Mouse (Mus musculus): Measurements from ENCODE around the gene Cep170. TPM values are rescaled to one million over a fixed set of nuclear protein-coding genes. Genes with fewer than 3 reads are reported as not detected.

Gene Cep170
- polyA plus RNA-seq, 1 experiment from 2014 or later, result 7.3 TPM

DNA sequence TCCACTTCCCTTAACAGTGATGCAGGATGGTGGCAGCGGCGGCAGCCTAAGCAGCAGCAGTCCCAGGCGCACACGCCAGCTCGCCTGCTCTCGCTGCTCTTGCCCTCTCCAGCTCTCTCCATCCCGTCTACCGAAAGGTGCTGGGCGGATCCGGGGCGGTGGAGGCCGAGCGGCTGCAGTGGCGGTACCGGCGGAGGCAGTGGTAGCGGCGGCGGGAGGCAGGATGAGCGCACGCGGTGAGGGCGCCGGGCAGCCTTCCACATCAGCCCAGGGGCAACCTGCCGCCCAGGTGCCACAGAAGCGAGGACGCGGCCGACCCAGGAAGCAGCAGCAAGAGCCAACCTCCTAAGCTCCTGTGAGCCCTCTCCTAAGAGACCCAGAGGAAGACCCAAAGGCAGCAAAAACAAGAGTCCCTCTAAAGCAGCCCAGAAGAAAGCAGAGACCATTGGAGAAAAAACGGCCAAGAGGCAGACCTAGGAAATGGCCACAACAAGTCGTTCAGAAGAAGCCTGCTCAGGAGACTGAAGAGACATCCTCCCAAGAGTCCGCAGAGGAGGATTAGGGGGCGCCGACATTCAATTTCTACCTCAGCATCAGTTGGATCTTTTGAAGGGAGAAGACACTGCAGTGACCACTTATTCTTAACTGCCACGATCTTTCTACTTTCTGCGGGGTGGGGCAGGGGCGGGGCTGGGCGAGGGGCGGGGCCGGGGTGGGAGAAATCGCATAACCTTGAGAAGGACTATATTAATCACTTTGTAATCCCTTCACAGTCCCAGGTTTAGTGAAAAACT, 21.8 kb upstream of the Cep170 start:
- no peaks in the 10 kb centered on the region for H3K9me3 ChIP-seq (replicated peaks)
- peak; percentile 62 for ATAC-seq (ENCODE audit: insufficient read depth)
- H3K4me3 ChIP-seq (replicated peaks), result peak overlapping the region; percentile 56
- 0 out of 2 replicates have a peak overlapping the region, but pooled peaks have one; percentile 14 for H3K27ac ChIP-seq (replicated peaks)
- no peaks in the 10 kb centered on the region for H3K36me3 ChIP-seq (replicated peaks)
- 2% methylated on average over 41 of the region's 41 CpGs for WGBS (ENCODE audit: insufficient replicate concordance)
- peaks cover 13% of the 10 kb centered on the region for H3K27me3 ChIP-seq
- H3K9ac ChIP-seq, result peak overlapping the region; percentile 41
- H3K4me1 ChIP-seq (replicated peaks), result peaks cover 21% of the 10 kb centered on the region
- H3K4me2 ChIP-seq, result peak overlapping the region; percentile 84

DNA sequence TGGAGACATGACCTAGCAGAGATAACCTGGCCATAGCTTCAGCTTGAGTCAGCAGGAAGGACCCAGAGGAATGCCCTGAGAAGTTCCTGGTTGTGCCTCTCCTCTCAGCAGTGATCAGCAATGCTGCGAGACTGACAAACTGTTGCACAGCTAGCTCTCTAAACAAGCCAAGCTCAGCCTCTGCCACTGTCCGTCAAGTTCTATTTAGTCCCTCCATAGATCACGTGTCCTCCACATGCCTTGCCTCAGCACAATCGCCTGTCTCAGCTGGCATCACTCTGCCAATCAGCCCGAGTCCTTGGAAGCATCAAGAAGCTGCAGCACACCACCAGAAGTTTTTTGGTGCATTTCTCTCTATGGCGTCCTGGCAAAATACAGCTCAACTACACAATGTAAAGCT, 21.0 kb upstream of the Cep170 start:
- Histone ChIP-seq H3K4me3 (replicated peaks) (peak overlapping the region; percentile 56; the same call in 1 of the 2 replicates), H3K9ac (no peak overlapping the region)
- WGBS (ENCODE audit: insufficient replicate concordance), result 16% methylated on average over 6 of the region's 6 CpGs

DNA sequence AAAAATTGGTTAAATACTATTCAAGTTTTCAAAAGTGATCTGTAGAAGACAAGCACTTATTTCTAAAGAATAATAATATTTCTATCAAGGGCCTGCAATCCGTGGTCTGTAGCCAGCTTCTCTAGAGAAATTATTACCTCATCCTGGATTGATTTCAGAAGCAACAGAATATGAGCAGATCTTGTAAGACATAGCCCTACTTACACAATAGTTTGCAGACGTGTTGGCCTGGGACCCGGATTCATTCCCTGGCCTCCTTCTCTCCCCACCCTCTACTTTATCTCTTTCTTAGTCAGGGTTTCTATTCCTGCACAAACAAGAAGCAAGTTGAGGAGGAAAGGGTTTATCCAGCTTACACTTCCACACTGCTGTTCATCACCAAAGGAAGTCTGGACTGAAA, 20.1 kb upstream of the Cep170 start:
- 23% methylated on average over 3 of the region's 3 CpGs for WGBS (ENCODE audit: insufficient replicate concordance)
- Histone ChIP-seq H3K4me1 (replicated peaks) (peaks cover 24% of the 10 kb centered on the region), H3K4me3 (replicated peaks) (no peak overlapping the region), H3K27ac (replicated peaks) (no peak overlapping the region), H3K36me3 (replicated peaks) (no peaks in the 10 kb centered on the region), H3K4me2 (no peak overlapping the region), H3K9me3 (replicated peaks) (no peaks in the 10 kb centered on the region), H3K9ac (no peak overlapping the region), H3K27me3 (peaks cover 13% of the 10 kb centered on the region)
- no peak for ATAC-seq (ENCODE audit: insufficient read depth)

More for the DNA sequence above, 21.0 kb upstream of the Cep170 start:
- H3K27ac ChIP-seq (replicated peaks), result peak overlapping the region; percentile 14; the same call in 1 of the 2 replicates
- H3K4me2 ChIP-seq, result peak overlapping the region; percentile 84
- H3K36me3 ChIP-seq (replicated peaks), result no peaks in the 10 kb centered on the region
- peaks cover 13% of the 10 kb centered on the region for H3K27me3 ChIP-seq
- H3K4me1 ChIP-seq (replicated peaks), result peaks cover 21% of the 10 kb centered on the region
- no peaks in the 10 kb centered on the region for H3K9me3 ChIP-seq (replicated peaks)
- 0 out of 2 replicates have a peak, but pooled peaks have one; percentile 24 for ATAC-seq (ENCODE audit: insufficient read depth)

DNA sequence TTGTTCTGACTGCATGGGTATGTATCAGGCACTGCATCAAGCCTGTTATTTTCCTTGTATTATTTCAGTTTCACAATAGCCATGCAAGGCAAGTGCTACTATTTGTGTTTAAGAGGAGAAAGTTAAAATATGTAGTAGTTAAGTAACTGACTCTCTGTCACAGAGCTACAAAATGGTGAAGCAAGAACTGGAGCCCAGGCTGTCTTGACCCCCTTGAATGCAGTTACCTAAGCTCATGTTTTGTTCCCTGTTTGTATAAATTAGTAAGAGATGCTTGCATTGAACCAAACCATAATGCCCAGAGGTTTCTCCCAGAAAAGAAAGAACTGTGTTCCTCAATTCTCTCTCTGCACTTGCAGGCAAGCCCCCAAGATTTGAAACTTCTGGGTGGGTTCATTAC, 19.4 kb upstream of the Cep170 start:
- H3K4me1 ChIP-seq (replicated peaks), result peaks cover 24% of the 10 kb centered on the region
- H3K4me2 ChIP-seq, result no peak overlapping the region
- no peak overlapping the region for H3K4me3 ChIP-seq (replicated peaks)
- no peak overlapping the region for H3K27ac ChIP-seq (replicated peaks)
- no peaks in the 10 kb centered on the region for H3K9me3 ChIP-seq (replicated peaks)
- no peak for ATAC-seq (ENCODE audit: insufficient read depth)
- no peaks in the 10 kb centered on the region for H3K36me3 ChIP-seq (replicated peaks)
- peaks cover 13% of the 10 kb centered on the region for H3K27me3 ChIP-seq
- H3K9ac ChIP-seq, result no peak overlapping the region

DNA sequence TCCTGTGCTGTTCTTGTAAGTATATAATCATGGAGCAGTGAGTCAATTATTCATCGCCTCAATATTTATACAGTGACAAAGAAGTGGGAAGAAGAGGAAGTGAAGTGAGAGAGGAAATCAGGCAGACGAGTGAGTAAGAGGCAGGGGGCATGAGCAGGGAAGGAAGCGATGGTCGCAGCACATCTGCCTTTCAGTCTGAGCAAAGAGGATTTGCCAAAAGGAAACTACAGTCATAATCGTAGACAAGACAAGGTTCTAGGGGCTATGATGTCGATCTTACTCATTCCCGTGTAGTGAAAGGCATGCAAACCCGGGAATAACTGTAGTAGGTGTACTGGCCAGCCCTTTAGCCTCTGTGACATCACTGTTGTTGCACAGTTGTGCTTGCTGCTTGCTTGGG, 18.7 kb upstream of the Cep170 start:
- H3K4me2 ChIP-seq, result peak overlapping the region; percentile 23; the same call in 1 of the 2 replicates
- 21% methylated on average over 8 of the region's 8 CpGs for WGBS (ENCODE audit: insufficient replicate concordance)
- H3K9me3 ChIP-seq (replicated peaks), result no peaks in the 10 kb centered on the region

DNA sequence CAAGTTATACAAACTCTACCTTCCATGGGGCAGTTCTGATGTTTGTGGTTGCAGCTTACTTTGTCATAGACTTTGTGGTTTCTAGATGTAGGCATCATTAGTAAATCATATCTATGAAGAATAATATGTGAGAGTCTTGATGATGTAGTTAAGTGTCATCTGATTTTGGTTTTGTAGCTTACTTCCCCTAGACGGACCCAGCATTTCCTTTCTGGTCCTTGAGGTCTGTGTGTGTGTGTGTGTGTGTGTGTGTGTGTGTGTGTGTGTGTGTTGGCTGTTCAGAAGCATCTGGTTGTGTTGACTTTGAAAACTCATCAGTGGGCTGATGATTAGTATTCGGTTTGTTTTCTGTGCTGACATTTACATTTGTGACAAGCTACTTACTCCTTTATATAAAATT, 18.2 kb upstream of the Cep170 start:
- ATAC-seq (ENCODE audit: insufficient read depth), result no peak
- no peak overlapping the region for H3K27ac ChIP-seq (replicated peaks)
- peaks cover 13% of the 10 kb centered on the region for H3K27me3 ChIP-seq
- H3K36me3 ChIP-seq (replicated peaks), result no peaks in the 10 kb centered on the region
- peaks cover 30% of the 10 kb centered on the region for H3K4me1 ChIP-seq (replicated peaks)
- no peak overlapping the region for H3K9ac ChIP-seq
- no peak overlapping the region for H3K4me2 ChIP-seq
- no peak overlapping the region for H3K4me3 ChIP-seq (replicated peaks)
- no peaks in the 10 kb centered on the region for H3K9me3 ChIP-seq (replicated peaks)
- WGBS (ENCODE audit: insufficient replicate concordance), result 39% methylated on average over 2 of the region's 2 CpGs

More for the DNA sequence above, 18.7 kb upstream of the Cep170 start:
- ATAC-seq (ENCODE audit: insufficient read depth), result no peak
- H3K36me3 ChIP-seq (replicated peaks), result no peaks in the 10 kb centered on the region
- peaks cover 13% of the 10 kb centered on the region for H3K27me3 ChIP-seq
- H3K27ac ChIP-seq (replicated peaks), result no peak overlapping the region
- no peak overlapping the region for H3K4me3 ChIP-seq (replicated peaks)
- H3K4me1 ChIP-seq (replicated peaks), result peaks cover 26% of the 10 kb centered on the region
- H3K9ac ChIP-seq, result no peak overlapping the region

DNA sequence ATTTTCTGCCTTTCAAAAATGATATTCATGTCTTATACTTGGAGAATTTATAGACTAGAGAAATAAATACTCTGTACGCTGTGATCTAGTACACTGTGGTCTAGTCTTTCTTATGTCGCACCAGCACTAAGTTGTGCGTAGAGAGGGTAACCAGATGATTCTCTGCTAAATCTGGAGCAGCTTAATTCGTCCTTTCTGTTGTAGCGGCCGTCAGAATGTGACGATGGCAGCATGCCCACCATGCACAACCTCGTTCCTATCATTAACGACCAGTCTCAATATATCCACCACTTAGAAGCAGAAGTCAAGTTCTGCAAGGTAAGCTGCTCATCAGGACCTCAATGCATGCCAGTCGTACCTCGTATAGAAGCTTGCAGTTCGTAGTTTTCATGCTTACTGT, 14.8 kb upstream of the Cep170 start:
- H3K36me3 ChIP-seq (replicated peaks), result no peaks in the 10 kb centered on the region
- ATAC-seq (ENCODE audit: insufficient read depth), result no peak
- H3K9me3 ChIP-seq (replicated peaks), result no peaks in the 10 kb centered on the region
- no peak overlapping the region for H3K4me3 ChIP-seq (replicated peaks)
- H3K4me2 ChIP-seq, result no peak overlapping the region
- no peak overlapping the region for H3K9ac ChIP-seq
- WGBS (ENCODE audit: insufficient replicate concordance), result 79% methylated on average over 12 of the region's 12 CpGs
- H3K4me1 ChIP-seq (replicated peaks), result peaks cover 25% of the 10 kb centered on the region
- no peaks in the 10 kb centered on the region for H3K27me3 ChIP-seq
- no peak overlapping the region for H3K27ac ChIP-seq (replicated peaks)

DNA sequence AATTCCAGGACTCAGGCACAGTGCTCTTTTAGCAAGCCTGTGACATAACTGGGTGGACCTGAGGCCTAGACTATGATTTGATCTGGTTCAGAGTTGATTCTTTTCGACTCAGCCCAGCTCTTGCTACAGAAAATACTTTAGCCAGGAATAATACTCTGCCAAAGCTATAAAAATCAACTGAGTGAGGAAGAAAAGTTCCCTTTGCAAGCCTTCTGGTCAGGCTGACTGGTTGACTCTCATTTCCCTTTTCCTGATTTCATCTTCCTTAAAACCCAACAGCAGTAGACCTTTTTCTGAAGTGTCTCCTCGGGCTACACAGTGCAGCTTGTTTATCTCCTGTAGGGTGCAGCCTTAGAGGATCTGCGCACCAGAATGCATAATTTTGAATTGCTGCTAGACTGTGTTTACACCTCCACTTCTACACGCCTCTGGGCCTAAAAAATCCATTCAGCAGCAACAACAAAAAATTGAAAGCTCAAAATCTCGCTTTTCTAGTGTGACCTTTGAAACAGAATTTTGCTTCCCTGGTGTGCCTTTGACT, 14.1 kb upstream of the Cep170 start:
- Histone ChIP-seq H3K27ac (replicated peaks) (peak overlapping the region; percentile 48; the same call in 1 of the 2 replicates), H3K4me1 (replicated peaks) (peaks cover 30% of the 10 kb centered on the region), H3K9ac (no peak overlapping the region), H3K4me3 (replicated peaks) (no peak overlapping the region), H3K27me3 (no peaks in the 10 kb centered on the region), H3K9me3 (replicated peaks) (no peaks in the 10 kb centered on the region), H3K36me3 (replicated peaks) (no peaks in the 10 kb centered on the region), H3K4me2 (no peak overlapping the region)
- WGBS (ENCODE audit: insufficient replicate concordance), result 38% methylated on average over 5 of the region's 5 CpGs
- peak; percentile 6; the same call in 1 of the 2 replicates for ATAC-seq (ENCODE audit: insufficient read depth)

DNA sequence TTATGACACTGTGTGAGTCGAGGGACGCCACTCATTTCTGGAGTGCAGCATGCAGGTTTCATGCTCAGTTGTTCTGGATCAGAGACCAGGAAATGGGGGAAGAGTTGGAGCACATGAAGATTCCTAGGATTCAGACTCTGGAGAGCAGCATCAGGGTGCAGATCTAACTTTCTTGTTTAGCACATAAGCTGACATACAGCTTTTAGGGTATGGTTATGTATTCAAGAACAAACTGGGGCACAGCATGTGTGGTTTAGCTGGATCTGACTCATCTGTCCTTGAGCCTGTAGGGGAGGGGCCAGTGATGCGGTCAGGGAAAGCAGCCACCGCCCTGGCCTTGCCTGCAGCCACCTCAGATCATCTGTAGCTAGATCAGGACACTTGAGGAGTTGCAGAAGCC, 13.5 kb upstream of the Cep170 start:
- Histone ChIP-seq H3K27me3 (no peaks in the 10 kb centered on the region), H3K9ac (no peak overlapping the region), H3K4me2 (no peak overlapping the region), H3K36me3 (replicated peaks) (no peaks in the 10 kb centered on the region), H3K4me3 (replicated peaks) (no peak overlapping the region), H3K9me3 (replicated peaks) (no peaks in the 10 kb centered on the region), H3K4me1 (replicated peaks) (peaks cover 35% of the 10 kb centered on the region), H3K27ac (replicated peaks) (peak overlapping the region; percentile 48)
- 24% methylated on average over 4 of the region's 4 CpGs for WGBS (ENCODE audit: insufficient replicate concordance)
- peak; percentile 71 for ATAC-seq (ENCODE audit: insufficient read depth)

DNA sequence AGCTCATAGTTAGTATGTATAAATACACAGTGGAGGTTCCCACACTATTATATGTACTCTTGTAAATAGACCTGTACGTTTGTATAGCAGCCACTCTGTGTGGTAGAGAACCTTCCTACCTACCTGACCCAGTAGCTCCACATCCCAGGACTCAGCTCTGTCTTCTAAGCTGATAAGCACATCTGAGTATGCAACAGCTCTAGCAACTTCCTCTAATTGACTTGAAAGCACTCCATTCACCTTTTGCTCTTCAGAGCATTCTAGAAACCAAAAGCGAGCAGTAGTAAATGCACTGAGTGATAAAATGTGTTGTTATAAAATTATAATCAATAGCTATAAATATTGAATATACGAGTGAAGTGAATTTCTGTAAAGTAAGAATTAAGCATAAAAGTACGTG, 13.1 kb upstream of the Cep170 start:
- H3K4me2 ChIP-seq, result no peak overlapping the region
- 44% methylated on average over 4 of the region's 4 CpGs for WGBS (ENCODE audit: insufficient replicate concordance)
- H3K27ac ChIP-seq (replicated peaks), result peak overlapping the region; percentile 48; the same call in 1 of the 2 replicates
- peaks cover 40% of the 10 kb centered on the region for H3K4me1 ChIP-seq (replicated peaks)
- H3K9ac ChIP-seq, result no peak overlapping the region
- H3K36me3 ChIP-seq (replicated peaks), result no peaks in the 10 kb centered on the region
- ATAC-seq (ENCODE audit: insufficient read depth), result no peak
- H3K27me3 ChIP-seq, result no peaks in the 10 kb centered on the region
- H3K4me3 ChIP-seq (replicated peaks), result no peak overlapping the region
- no peaks in the 10 kb centered on the region for H3K9me3 ChIP-seq (replicated peaks)

DNA sequence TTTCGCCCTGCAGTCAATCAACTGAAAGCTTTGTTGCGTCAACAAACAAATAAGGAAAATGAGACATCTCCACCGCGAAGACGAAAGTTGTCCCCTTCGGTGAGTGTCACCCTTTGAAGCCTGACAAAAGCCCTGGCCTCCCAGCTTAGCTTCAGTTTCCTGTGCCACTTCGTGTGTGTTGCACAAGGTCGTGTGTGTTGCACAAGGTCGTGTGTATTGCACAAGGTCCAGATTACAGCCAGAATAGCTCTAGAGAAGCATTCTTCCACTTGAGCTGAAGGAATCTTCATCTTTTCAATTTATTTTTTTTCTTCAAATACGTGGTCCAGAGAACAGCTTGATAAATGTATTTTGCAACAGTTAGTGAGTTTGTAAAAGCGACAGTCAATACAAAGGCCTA, 12.3 kb upstream of the Cep170 start:
- H3K36me3 ChIP-seq (replicated peaks), result no peaks in the 10 kb centered on the region
- H3K4me2 ChIP-seq, result no peak overlapping the region
- no peak overlapping the region for H3K9ac ChIP-seq
- H3K27me3 ChIP-seq, result no peaks in the 10 kb centered on the region
- WGBS (ENCODE audit: insufficient replicate concordance), result 41% methylated on average over 11 of the region's 11 CpGs
- H3K27ac ChIP-seq (replicated peaks), result peak overlapping the region; percentile 15; the same call in 1 of the 2 replicates
- H3K4me3 ChIP-seq (replicated peaks), result no peak overlapping the region
- peaks cover 47% of the 10 kb centered on the region for H3K4me1 ChIP-seq (replicated peaks)
- H3K9me3 ChIP-seq (replicated peaks), result no peaks in the 10 kb centered on the region
- no peak for ATAC-seq (ENCODE audit: insufficient read depth)
